Mouse (Mus musculus): ENCODE data around the gene Meis1. TPM values are rescaled to one million over a fixed set of nuclear protein-coding genes. Genes with fewer than 3 reads are reported as not detected.

The Meis1 gene
- total RNA-seq, 2 experiments from 2014 or later = 56.0 to 57.4 TPM

GRCm38 (mm10) chr11:18989669-18990243 is 29.0 kb downstream of the Meis1 start:
- DNase-seq = no peak

- no peak for DNase-seq
Measured at GRCm38 (mm10) chr11:18988637-18989263, 30.0 kb downstream of the Meis1 start.

- no peak for DNase-seq
Measured at GRCm38 (mm10) chr11:18983813-18984212, 35.0 kb downstream of the Meis1 start.

- no peak for DNase-seq
Measured at GRCm38 (mm10) chr11:18983294-18983693, 35.5 kb downstream of the Meis1 start.

- no peak for DNase-seq
Measured at GRCm38 (mm10) chr11:18982331-18982730, 36.5 kb downstream of the Meis1 start.

- no peak for DNase-seq
Measured at GRCm38 (mm10) chr11:18981367-18981766, 37.4 kb downstream of the Meis1 start.

- DNase-seq = peak; percentile 37 to 55
Measured at GRCm38 (mm10) chr11:18980615-18981014, 38.2 kb downstream of the Meis1 start.

GRCm38 (mm10) chr11:18975087-18975486 is 43.7 kb downstream of the Meis1 start:
- no peak for DNase-seq

- DNase-seq = no peak
Measured at GRCm38 (mm10) chr11:18973808-18974207, 45.0 kb downstream of the Meis1 start.

GRCm38 (mm10) chr11:18972968-18973367 is 45.8 kb downstream of the Meis1 start:
- DNase-seq = peak in 1 of 2 experiments; percentile 20

- peak; percentile 15 to 37 for DNase-seq
Measured at GRCm38 (mm10) chr11:18971551-18971950, 47.2 kb downstream of the Meis1 start.

GRCm38 (mm10) chr11:18969920-18970336 is 48.9 kb downstream of the Meis1 start:
- DNase-seq = no peak

GRCm38 (mm10) chr11:18964418-18964817 is 54.4 kb downstream of the Meis1 start:
- DNase-seq = no peak

- DNase-seq = no peak
Measured at GRCm38 (mm10) chr11:18963202-18964136, 55.3 kb downstream of the Meis1 start.

GRCm38 (mm10) chr11:18959465-18959864 is 59.3 kb downstream of the Meis1 start:
- DNase-seq = no peak

GRCm38 (mm10) chr11:18957805-18958770 is 60.7 kb downstream of the Meis1 start:
- peak in 1 of 2 experiments; percentile 54 for DNase-seq

GRCm38 (mm10) chr11:18957097-18957804 is 61.5 kb downstream of the Meis1 start:
- no peak for DNase-seq

GRCm38 (mm10) chr11:18955969-18956368 is 62.8 kb downstream of the Meis1 start:
- DNase-seq = peak; percentile 57 to 58

- DNase-seq = no peak
Measured at GRCm38 (mm10) chr11:18954852-18955251, 63.9 kb downstream of the Meis1 start.

GRCm38 (mm10) chr11:18953892-18954291 is 64.9 kb downstream of the Meis1 start:
- no peak for DNase-seq

Data from adrenal gland, postnatal 36 days (tissue).